Mouse (Mus musculus) left cerebral cortex, adult 11 months (tissue): ENCODE measurements around the gene Olfr109.

Experiments used
- DNase-seq: peaks from one replicate; pipeline ENCODE4 v3.0.0; 2022; ENCODE audit warnings: low spot score

The Olfr109 gene

GRCm38 (mm10) chr17:37458616-37459015 lies at the start of gene Olfr109:
Olfr109 (plus strand) TSS chr17:37458916.
- no peak for DNase-seq

- DNase-seq: no peak
Observed at GRCm38 (mm10) chr17:37413380-37413779, 45.3 kb upstream of the Olfr109 start.

DNA sequence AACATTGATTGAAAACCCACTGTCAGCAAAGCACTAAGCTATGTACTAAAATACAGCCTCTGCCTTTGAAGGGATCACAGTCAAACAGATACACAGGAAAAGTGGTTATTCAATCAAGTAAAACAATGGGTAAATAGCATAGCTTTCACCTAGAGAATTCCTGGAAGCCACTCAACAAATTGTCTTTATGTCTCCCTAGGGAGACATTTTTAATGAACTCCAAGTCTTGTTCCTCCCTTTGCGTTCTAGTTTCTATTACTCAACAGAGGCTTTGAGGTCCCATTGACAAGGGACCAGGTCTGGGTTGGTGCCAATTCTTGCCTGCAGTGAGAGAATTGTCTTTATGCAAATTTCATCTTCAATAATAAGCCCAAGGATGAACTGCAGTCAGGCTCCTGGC lies 13.5 kb upstream of the Olfr109 start, which contains the start of gene Olfr108:
Gene Olfr108 (plus strand): TSS at position 301 of the 400 bp plus-strand sequence.
- no peak for DNase-seq

- no peak for DNase-seq
Observed at GRCm38 (mm10) chr17:37483452-37483851, 24.7 kb downstream of the Olfr109 start, which contains the start of gene H2-M2. H2-M2 (minus strand) TSS chr17:37483552.

GRCm38 (mm10) chr17:37491930-37492518 lies 33.3 kb downstream of the Olfr109 start, which contains the start of gene Olfr110:
Olfr110 (plus strand) TSS chr17:37492468.
- peak; percentile 22 for DNase-seq

GRCm38 (mm10) chr17:37507730-37508129 lies 49.0 kb downstream of the Olfr109 start, which contains the start of gene Olfr111:
Olfr111 (plus strand) TSS chr17:37508030.
- no peak for DNase-seq
